Mouse (Mus musculus) myocyte (in vitro differentiated cells): ENCODE data around the gene Eno4. TPM values are rescaled to one million over a fixed set of nuclear protein-coding genes. Genes with fewer than 3 reads are reported as not detected.

Experiments
- H3K27me3 ChIP-seq: one replicate; pipeline ENCODE4 v1.6.1; 2011; ENCODE audit not compliant: control insufficient read depth, insufficient read depth, insufficient read length
- H3K36me3 ChIP-seq: one replicate; pipeline ENCODE4 v1.6.1; 2011; ENCODE audit not compliant: control insufficient read depth, insufficient read depth
- H3K4me2 ChIP-seq: one replicate; pipeline ENCODE4 v1.6.1; 2011; ENCODE audit warnings: low read depth, control low read depth
- H3K4me3 ChIP-seq: one replicate; pipeline ENCODE4 v1.5.1; 2011; ENCODE audit warnings: mild to moderate bottlenecking, control low read depth, moderate library complexity
- H3K79me2 ChIP-seq: one replicate; pipeline ENCODE4 v1.6.1; 2011; ENCODE audit not compliant: control insufficient read depth, insufficient read depth
- H3ac ChIP-seq: one replicate; pipeline ENCODE4 v1.6.1; 2011; ENCODE audit not compliant: control insufficient read depth, insufficient read length
- CEBPB ChIP-seq: IDR thresholded peaks from 2 replicates; pipeline ENCODE4 v1.6.1; 2011; ENCODE audit warnings: mild to moderate bottlenecking, moderate library complexity; ENCODE audit not compliant: poor library complexity, insufficient read depth, severe bottlenecking
- E2F4 ChIP-seq: IDR thresholded peaks from one replicate; pipeline ENCODE4 v1.6.1; 2011; ENCODE audit warnings: mild to moderate bottlenecking, control low read depth, moderate library complexity; ENCODE audit not compliant: insufficient read depth
- MAX ChIP-seq: IDR thresholded peaks from one replicate; pipeline ENCODE4 v1.6.1; 2011; ENCODE audit warnings: low read depth, mild to moderate bottlenecking, control low read depth
- MYOD1 ChIP-seq, 3 experiments: IDR thresholded peaks; one replicate each; pipeline ENCODE4 v1.6.1; 2011; ENCODE audit warnings: control low read depth in 2 of 3, low read depth in 2 of 3, mild to moderate bottlenecking in 2 of 3, moderate library complexity in 1 of 3; ENCODE audit not compliant: insufficient read length in 2 of 3, control insufficient read depth in 1 of 3
- MYOG ChIP-seq, 3 experiments: IDR thresholded peaks; one replicate each; pipeline ENCODE4 v1.6.1; 2011; ENCODE audit warnings: control low read depth in 2 of 3, low read depth in 2 of 3, mild to moderate bottlenecking in 2 of 3; ENCODE audit not compliant: insufficient read length in 2 of 3, control insufficient read depth in 1 of 3, insufficient read depth in 1 of 3
- POLR2A ChIP-seq: IDR thresholded peaks from one replicate; pipeline ENCODE4 v1.6.1; 2011; ENCODE audit warnings: low read depth, mild to moderate bottlenecking, control low read depth, moderate library complexity; ENCODE audit not compliant: insufficient read length
- POLR2AphosphoS2 ChIP-seq: IDR thresholded peaks from one replicate; pipeline ENCODE4 v1.6.1; 2011; ENCODE audit warnings: low read depth, control low read depth; ENCODE audit not compliant: insufficient read length
- REST ChIP-seq: IDR thresholded peaks from one replicate; pipeline ENCODE4 v1.6.1; 2011; ENCODE audit warnings: mild to moderate bottlenecking, control low read depth, moderate library complexity; ENCODE audit not compliant: insufficient read depth, insufficient read length
- SRF ChIP-seq: IDR thresholded peaks from one replicate; pipeline ENCODE4 v1.6.1; 2011; ENCODE audit warnings: low read depth; ENCODE audit not compliant: control insufficient read depth, insufficient read length
- TCF12 ChIP-seq: IDR thresholded peaks from one replicate; pipeline ENCODE4 v1.6.1; 2011; ENCODE audit warnings: mild to moderate bottlenecking, control low read depth; ENCODE audit not compliant: poor library complexity, insufficient read depth, severe bottlenecking
- TCF3 ChIP-seq: IDR thresholded peaks from one replicate; pipeline ENCODE4 v1.6.1; 2011; ENCODE audit warnings: low read depth, control low read depth; ENCODE audit not compliant: insufficient read length
- USF1 ChIP-seq: IDR thresholded peaks from one replicate; pipeline ENCODE4 v1.6.1; 2011; ENCODE audit warnings: low read depth, mild to moderate bottlenecking, control low read depth, moderate library complexity
- polyA plus RNA-seq: library from polyadenylated mRNA; unstranded; fragments of >200 nt; fragmentation: generic; extraction: Trizol; gene quantifications from one replicate; pipeline ENCODE4 v1.2.1, GENCODE M21; 2012; ENCODE audit warnings: missing spikeins

Gene Eno4
- polyA plus RNA-seq, 1 experiment = 0.13 TPM

DNA sequence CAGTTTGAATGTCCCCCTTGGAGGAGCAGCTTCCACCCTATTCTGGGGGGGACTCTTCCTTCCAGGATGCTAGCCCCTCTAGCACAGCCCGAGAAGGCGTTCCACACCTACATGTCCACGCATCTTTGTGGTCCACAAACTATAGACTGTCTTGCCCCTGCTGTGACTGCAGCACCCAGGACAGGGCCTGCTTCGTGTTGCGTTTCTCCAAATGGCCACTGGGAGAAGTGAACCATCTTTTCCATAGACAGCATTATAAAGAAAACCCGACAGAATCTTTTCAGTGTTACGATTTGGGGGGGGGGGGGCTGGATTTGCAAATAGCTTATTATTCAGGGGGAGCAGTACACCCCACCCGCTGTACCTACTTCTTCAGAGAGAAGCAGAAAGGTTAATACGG is 36.5 kb upstream of the Eno4 start:
- Histone ChIP-seq H3K79me2 (no peaks in the 10 kb centered on the region), H3ac (no peak overlapping the region), H3K4me3 (no peak overlapping the region), H3K36me3 (no peaks in the 10 kb centered on the region), H3K27me3 (no peaks in the 10 kb centered on the region), H3K4me2 (no peak overlapping the region)
- TF ChIP-seq TCF12 = no peak
- peak; percentile 27 for TF ChIP-seq REST

GRCm38 (mm10) chr19:58908018-58908417 is 35.2 kb upstream of the Eno4 start:
- H3K27me3 ChIP-seq = no peaks in the 10 kb centered on the region
- H3K4me2 ChIP-seq = no peak overlapping the region

DNA sequence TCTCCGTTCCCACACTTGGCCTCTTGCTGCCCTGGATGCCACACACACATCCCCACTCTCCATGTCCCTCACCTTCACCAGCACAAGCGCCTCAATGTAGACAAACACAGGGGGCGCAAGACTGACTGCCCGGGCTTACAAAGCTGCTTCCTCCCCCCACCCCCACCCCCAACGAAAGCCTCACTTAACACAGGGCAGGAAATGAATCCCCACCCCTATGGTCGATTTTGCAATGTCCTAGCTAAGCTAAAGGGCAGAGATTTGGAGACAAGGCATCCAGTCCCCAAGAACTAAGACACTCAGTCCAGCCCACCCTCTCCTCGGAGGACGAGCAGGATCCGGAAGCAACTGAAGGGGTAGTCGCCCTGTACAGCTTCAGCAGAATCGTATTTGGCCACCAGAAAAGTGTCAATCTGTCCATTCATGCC is 32.3 kb upstream of the Eno4 start:
- Histone ChIP-seq H3K79me2 (no peaks in the 10 kb centered on the region), H3K36me3 (no peaks in the 10 kb centered on the region), H3K4me2 (peak overlapping the region; percentile 91), H3ac (no peak overlapping the region), H3K27me3 (peaks cover 4% of the 10 kb centered on the region), H3K4me3 (peak overlapping the region; percentile 16)
- TF ChIP-seq SRF (no peak), POLR2A (no peak), TCF12 (no peak), MYOG (IDR thresholded peaks at IDR 0.05; ENCODE audit: control insufficient read depth in 1 of 3, insufficient read depth in 1 of 3, insufficient read length in 2 of 3, low read depth in 2 of 3) (no peak), USF1 (no peak), CEBPB (no peak), TCF3 (no peak), MAX (no peak), E2F4 (no peak)

More at GRCm38 (mm10) chr19:58908018-58908417, 35.2 kb upstream of the Eno4 start:
- no peaks in the 10 kb centered on the region for H3K36me3 ChIP-seq
- no peak overlapping the region for H3K4me3 ChIP-seq
- H3K79me2 ChIP-seq = no peaks in the 10 kb centered on the region
- H3ac ChIP-seq = no peak overlapping the region
- TF ChIP-seq POLR2A (no peak), SRF (no peak), TCF3 (no peak), MAX (no peak), CEBPB (no peak), E2F4 (no peak), POLR2AphosphoS2 (no peak), REST (no peak), MYOG (IDR thresholded peaks at IDR 0.05; ENCODE audit: control insufficient read depth in 1 of 3, insufficient read depth in 1 of 3, insufficient read length in 2 of 3, low read depth in 2 of 3) (no peak), MYOD1 (IDR thresholded peaks at IDR 0.05; ENCODE audit: control insufficient read depth in 1 of 3, insufficient read length in 2 of 3, low read depth in 2 of 3) (no peak), TCF12 (no peak), USF1 (no peak)

GRCm38 (mm10) chr19:58911386-58911785 is 31.8 kb upstream of the Eno4 start:
- Histone ChIP-seq H3K27me3 (peaks cover 4% of the 10 kb centered on the region), H3K36me3 (no peaks in the 10 kb centered on the region), H3K79me2 (no peaks in the 10 kb centered on the region), H3ac (no peak overlapping the region), H3K4me2 (peak overlapping the region; percentile 91), H3K4me3 (peak overlapping the region; percentile 16)
- TF ChIP-seq MAX (no peak), E2F4 (no peak), SRF (no peak), CEBPB (no peak), REST (no peak), MYOD1 (IDR thresholded peaks at IDR 0.05; ENCODE audit: control insufficient read depth in 1 of 3, insufficient read length in 2 of 3, low read depth in 2 of 3) (no peak), POLR2AphosphoS2 (no peak), MYOG (IDR thresholded peaks at IDR 0.05; ENCODE audit: control insufficient read depth in 1 of 3, insufficient read depth in 1 of 3, insufficient read length in 2 of 3, low read depth in 2 of 3) (no peak), TCF12 (no peak), POLR2A (no peak), TCF3 (no peak), USF1 (no peak)

DNA sequence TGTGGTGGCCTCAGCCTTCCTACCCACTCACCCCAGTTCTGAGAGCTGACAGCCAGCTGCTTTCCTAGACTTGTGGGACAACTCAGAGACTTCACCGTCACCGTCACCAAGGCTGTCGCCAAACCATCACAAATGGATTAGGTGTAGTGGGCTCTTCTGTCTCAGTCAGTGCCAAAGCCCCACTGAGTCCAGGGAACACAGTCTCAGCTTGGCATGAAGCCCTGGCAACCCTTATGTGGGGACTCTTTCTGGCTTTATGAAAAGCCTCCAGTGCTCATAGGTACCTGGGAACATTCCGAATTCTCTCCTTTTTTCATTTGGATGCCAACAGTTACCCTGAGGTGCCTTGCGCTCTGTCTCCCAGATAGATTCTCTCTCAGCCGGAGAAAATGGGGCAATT is 29.9 kb upstream of the Eno4 start:
- no peaks in the 10 kb centered on the region for H3K36me3 ChIP-seq
- H3K79me2 ChIP-seq = no peaks in the 10 kb centered on the region
- H3K27me3 ChIP-seq = peaks cover 4% of the 10 kb centered on the region
- no peak overlapping the region for H3ac ChIP-seq
- TF ChIP-seq MYOG (IDR thresholded peaks at IDR 0.05; ENCODE audit: control insufficient read depth in 1 of 3, insufficient read depth in 1 of 3, insufficient read length in 2 of 3, low read depth in 2 of 3) (no peak), TCF3 (no peak), SRF (no peak), TCF12 (no peak), POLR2AphosphoS2 (no peak), REST (no peak), CEBPB (no peak), USF1 (no peak), MYOD1 (IDR thresholded peaks at IDR 0.05; ENCODE audit: control insufficient read depth in 1 of 3, insufficient read length in 2 of 3, low read depth in 2 of 3) (no peak), MAX (no peak), E2F4 (no peak), POLR2A (no peak)
- no peak overlapping the region for H3K4me3 ChIP-seq
- no peak overlapping the region for H3K4me2 ChIP-seq
